Mouse (Mus musculus): ENCODE data around the gene Mrpl58. TPM values are rescaled to one million over a fixed set of nuclear protein-coding genes. Genes with fewer than 3 reads are reported as not detected.
"Not testable (repeated sequence)": the region's sequence is repeated elsewhere in the genome, so short reads cannot be mapped to it uniquely, and the experiment has no call there.

Gene Mrpl58
- total RNA-seq, 2 experiments from 2014 or later, result 101 to 112 TPM

DNA sequence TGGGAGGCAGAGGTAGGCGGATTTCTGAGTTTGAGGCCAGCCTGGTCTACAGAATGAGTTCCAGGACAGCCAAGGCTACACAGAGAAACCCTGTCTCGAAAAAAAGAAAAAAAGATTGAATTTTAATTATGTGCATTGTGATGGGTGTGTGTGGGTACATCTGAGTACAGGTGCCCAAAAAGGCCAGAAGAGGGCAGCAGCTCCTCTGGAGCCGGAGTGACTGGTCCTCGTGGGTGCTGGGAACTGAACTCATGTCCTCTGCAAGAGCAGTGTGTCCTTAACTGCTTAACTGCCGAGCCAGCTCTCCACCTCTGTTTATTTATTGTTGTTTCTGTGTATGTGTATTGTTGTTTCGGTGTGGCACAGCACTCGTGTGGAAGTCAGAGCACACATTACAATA lies 25.7 kb upstream of the Mrpl58 start:
- no peak for DNase-seq (ENCODE audit: low spot score in 2 of 2)
- intact Hi-C loops (cut with DNase I), result no loop called here

DNA sequence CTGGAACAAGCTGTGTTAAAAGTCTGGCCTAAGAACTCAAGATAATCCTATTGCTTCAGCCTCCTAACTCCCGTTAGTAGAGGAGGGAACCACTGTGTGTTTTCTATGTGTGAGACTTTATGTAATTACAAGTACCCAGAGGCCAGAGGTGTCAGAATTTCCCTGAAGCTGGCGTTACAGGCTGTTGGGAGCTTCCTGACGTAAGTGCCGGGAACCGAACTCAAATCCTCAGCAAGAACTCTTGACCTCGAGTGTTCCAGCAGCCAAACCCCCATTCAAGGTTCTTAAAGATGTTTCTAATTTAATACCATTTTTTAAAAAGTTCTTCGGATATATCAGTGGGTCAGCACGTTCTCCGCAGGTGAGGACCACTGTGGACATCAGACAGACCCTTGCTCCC lies 22.3 kb upstream of the Mrpl58 start:
- intact Hi-C loops (cut with DNase I), result no loop called here
- no peak for DNase-seq (ENCODE audit: low spot score in 2 of 2)

DNA sequence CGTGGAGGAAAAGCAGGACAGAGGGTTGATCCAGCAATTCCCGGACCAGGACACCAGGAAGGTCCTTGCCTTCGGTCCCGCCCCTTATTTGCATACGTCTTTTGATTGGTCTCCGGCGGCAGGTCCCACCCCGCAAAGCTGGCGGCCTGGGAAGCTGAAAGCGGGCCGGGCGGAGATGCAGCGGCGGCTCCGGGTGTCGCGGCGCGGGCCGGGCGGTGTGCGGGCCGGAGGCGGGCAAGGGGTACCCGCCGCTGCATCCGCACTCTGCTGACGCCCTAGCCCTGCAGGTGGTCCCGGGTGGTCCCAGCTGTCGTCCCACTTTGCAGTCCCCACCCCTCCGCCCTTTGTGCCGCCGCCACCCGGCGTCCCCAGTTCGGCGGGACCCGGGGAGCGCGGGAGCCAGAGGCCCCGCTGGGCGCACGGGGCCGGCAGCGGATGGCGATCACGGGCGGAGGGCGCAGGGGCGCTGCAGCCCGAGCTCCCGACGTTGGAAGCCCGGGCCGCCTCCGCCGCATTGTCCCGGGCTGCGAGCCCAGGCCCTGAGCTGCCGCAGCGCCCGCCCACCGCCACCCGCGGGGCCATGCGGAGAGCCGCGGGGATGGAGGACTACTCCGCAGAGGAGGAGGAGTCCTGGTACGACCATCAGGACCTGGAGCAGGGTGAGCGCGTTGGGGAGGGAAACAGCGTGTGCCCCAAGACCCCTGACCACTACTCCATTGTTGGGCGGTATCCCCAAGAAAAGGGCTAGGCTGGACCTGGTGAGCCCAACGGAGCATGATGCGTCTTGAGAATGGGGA lies 21.6 kb upstream of the Mrpl58 start, which contains the start of gene Cdr2l:
Gene Cdr2l (plus strand): TSS at position 174 of the 797 bp plus-strand sequence.
- DNase-seq (ENCODE audit: low spot score in 2 of 2), result peak; percentile 86 to 87
- intact Hi-C loops (cut with DNase I), result no loop called here

DNA sequence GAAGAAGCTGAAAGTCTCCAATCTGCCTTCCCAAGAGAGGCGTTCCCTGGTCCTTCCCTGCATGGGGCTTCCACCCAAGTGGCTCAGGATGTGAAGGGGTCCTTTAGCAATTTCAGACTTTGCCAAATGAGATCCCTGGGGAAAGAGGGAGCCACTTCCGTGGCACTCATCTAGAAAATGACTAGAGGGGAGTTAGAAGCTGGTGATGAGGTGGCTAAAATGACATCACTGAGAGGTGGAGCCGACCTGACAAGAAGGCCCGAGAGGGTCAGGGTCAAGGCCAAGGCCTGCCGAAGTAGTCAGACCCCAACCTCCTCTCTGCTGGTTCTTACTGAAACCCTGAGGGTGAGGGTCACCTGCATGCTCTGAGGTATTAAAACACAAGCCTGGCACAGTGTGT lies 20.7 kb upstream of the Mrpl58 start:
- intact Hi-C loops (cut with DNase I), result no loop called here
- DNase-seq (ENCODE audit: low spot score in 2 of 2), result no peak

DNA sequence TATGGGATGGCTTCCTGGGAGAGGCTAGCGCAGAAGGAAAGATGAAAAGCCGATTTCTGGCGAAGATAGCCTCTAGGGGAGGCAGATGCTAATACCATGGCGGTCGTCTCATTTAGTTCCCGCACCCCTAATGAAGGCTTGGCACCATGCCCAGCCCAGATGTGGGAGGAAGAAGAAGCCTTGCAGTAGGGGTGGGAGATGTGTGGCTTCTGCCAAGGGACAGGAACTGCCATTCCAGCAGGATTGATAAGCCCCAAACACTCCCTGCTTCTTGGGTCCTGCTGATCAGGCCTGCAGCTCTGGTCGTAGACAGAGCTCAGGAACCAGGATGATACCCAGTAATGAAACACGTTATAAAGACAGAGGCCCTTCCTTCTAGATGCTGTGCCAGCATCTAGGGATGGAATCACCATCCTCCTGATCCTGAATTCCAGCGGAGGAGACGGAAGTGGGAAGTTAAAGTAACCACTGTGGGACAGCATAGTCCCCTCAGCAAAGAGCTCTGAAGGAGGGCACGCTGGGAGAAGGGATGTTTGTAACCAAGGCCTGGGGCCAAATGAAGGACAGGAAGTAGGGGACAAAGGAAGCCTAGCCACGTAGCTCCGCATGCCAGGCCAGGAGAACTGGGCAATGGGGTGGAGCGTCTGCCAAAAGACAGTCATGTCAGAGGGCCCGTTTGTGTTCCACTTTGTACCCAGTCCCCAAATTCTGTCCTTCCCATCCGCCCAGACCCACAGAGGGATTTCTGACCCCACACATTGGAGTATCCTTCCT lies 19.7 kb upstream of the Mrpl58 start:
- DNase-seq (ENCODE audit: low spot score in 2 of 2), result peak in 1 of 2 experiments; percentile 65
- intact Hi-C loops (cut with DNase I), result no loop called here

DNA sequence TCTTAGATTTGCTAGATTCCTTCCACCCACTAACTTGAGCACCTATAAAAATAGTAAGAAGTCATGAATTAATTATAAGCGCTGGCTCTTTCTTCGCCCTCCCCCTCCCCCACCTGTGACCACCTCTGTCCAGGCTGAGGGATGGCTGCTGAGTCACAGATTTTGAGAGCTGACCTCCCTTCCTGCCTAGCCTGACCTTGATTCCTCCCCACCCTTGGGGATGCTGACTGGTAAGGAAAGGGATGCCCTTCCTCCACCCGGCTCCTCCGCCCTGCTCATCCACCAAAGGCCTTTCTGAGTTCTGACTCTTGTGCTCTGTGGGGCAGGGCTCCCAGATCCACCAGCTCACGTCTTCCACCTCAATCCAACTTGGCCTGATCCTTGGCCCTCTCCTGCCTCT lies 19.0 kb upstream of the Mrpl58 start:
- intact Hi-C loops (cut with DNase I), result no loop called here
- DNase-seq (ENCODE audit: low spot score in 2 of 2), result no peak

DNA sequence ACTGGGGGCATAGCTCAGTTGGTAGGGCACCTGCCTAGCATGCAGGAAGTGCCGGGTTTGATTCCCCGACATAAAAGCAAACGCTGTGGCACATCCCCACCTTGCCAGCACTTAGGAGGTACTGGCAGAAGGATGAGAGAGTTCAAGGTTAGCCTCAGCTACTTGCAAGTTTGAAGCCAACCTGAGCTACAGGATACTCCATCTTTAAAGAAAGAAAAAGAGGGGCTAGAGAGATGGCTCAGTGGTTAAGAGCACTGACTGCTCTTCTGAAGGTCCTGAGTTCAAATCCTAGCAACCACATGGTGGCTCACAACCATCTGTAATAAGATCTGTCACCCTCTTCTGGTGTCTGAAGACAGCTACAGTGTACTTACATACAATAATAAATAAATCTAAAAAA lies 16.7 kb upstream of the Mrpl58 start:
- intact Hi-C loops (cut with DNase I), result not testable (repeated sequence)

DNA sequence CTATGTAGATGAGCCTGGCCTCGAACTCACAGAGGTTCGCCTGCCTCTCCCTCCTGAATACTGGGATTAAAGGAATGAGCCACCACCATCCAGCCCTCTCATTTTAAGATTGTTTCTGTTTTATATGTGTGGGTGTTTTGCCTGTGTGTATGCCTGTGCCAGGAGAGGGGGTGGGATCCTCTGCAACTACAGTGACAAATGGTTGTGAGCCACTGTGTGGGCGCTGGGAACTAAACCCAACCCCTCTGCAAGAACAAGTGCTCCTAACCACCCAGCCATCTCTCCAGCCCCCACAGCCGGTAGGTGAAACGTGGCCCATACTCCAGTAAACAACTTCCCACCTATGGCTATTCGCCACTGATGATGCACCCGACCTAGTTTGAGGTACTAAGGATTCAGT lies 12.2 kb upstream of the Mrpl58 start:
- DNase-seq (ENCODE audit: low spot score in 2 of 2), result no peak
- intact Hi-C loops (cut with DNase I), result no loop called here

More for the DNA sequence above, 16.7 kb upstream of the Mrpl58 start:
- not testable (repeated sequence) for DNase-seq (ENCODE audit: low spot score in 2 of 2)

DNA sequence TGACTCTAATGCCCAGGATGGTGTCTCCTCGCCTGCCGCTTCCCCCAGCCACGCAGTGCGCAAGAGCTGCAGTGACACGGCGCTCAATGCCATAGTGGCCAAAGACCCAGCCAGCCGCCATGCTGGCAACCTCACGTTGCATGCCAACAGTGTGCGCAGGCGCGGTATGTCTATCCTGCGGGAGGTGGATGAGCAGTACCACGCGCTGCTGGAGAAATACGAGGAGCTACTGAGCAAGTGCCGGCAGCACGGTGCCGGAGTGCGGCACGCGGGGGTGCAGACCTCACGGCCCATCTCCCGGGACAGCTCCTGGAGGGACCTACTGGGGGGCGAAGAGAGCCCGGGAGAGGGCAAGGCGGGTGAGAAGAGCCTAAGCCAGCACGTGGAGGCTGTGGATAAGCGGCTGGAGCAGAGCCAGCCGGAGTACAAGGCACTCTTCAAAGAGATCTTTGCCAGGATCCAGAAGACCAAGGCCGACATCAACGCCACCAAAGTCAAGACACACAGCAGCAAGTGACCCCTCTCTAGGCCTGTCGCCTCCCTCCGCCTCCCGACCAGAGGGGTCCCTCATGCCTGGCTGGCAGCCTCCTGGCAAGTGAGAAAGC lies 9.7 kb upstream of the Mrpl58 start:
- intact Hi-C loops (cut with DNase I), result no loop called here
- no peak for DNase-seq (ENCODE audit: low spot score in 2 of 2)

DNA sequence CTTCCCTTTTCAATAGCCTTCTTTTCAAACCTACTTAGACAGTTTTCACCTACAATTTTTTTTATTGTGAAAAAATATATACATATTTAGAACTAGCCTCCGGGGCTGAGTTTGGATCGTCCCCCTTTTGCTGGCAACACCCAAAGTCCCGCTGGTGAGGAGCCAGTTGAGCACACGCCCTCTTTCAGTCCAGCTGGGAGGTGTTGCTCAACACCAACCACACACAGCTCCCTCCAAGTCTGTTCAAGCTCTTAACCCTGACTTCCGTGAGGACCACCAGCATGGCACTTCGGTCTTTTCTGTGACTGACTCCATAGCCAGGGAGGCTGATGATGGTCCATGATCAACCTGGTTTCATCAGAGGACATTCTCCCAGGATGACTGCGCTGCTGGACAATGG lies 5.5 kb upstream of the Mrpl58 start:
- intact Hi-C loops (cut with DNase I), result no loop called here
- no peak for DNase-seq (ENCODE audit: low spot score in 2 of 2)

DNA sequence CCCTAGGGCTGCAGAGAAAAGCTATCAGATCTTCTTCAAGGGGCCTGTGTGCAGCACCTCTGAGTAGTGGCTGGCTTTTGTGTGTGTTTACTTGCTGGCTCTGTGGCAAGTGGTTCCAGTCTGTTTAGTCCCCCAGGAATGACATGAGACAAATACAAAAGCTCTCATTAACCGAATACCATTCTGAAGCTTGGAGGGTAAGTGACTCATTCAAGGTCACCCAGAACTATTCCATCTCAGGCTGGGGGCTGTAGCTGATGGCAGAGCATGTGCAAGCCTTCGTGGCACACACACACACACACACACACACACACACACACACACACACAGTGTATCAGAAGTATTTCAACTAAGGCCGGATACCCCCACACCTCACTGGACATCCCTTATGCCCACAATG lies 3.4 kb upstream of the Mrpl58 start:
- no peak for DNase-seq (ENCODE audit: low spot score in 2 of 2)
- intact Hi-C loops (cut with DNase I), result no loop called here

DNA sequence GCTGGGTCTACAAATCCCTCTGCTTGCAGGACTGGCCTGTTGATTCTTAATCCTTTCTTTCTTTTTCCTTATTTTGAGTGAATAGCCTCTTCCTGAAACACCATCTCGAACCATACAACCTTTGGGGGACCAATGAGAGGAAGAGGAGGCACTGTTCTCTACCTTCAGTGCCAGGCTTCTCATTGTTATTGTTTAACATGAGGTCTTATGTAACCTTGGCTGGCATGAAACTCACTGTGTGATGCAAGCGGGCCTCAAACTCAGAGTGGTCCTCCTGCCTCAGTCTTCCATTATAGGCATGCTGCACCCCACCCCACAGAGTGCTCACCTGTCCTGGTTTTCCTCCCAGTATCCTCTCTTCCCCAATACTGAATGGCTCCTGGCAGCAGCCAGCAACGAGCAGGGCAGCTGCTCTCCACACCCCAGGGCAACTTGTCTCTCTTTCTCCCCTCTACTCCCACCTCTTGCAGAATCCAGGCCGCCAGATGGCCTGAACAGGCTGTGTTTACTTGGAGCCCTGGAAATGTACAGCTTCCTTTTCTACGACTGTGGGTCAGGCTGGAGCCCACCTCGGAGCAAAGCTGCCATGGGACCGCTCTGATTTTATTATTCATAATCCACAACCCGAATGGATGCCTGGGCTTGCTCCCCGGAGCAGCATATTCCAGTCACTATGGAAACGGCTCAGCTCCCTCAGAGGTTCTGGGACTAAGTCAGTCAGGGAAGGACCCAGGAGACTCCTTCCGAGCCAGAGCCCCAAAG lies 2.7 kb upstream of the Mrpl58 start:
- intact Hi-C loops (cut with DNase I), result no loop called here
- DNase-seq (ENCODE audit: low spot score in 2 of 2), result peak in 1 of 2 experiments; percentile 41

DNA sequence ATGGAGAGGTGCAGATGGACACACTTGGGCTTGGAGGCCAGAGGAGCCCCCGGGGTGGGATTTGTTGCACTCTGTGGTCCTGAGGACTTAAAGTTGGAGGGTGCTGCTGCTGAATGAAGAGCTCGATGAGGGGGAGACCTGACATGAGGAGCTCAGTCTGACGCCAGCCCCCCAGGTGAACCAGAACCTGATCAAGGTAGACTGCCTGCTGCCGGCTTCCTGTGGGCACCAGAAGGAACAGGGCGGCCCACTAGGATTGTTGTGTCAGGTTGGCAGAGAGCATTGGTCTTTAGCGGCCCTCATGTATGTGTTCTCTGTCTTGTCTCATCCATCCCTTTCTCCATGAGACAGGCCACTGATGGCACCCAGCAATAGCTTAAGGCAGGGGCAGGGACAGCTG lies 2.2 kb downstream of the Mrpl58 start:
- intact Hi-C loops (cut with DNase I), result no loop called here

DNA sequence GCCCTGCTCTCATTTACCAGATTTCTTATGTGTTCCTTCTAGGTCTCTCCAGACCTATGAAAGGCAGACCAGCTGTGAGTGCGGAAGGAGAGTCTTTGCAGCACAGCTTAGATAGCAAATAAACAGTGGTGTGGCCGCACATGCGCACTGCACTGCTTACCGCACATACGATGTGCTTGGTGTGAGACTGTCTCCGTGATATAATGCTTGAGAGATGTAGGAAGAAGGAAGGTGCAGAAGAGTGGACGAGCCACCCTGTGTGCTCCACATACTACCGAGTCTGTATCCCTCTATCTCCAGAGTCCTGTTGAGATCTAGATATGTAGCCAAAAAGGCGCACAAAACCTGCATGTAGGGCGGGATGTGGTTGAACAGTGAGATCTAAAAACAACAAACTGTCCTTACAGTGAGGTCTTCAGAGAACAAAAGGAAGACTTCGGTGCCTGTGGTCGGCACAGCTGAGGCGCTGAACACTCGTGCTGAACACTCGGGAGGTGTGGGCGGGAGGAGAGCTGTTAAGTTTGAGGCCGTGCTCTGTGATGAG lies 3.4 kb downstream of the Mrpl58 start:
- DNase-seq (ENCODE audit: low spot score in 2 of 2), result no peak
- intact Hi-C loops (cut with DNase I), result no loop called here

More for the DNA sequence above, 2.2 kb downstream of the Mrpl58 start:
- no peak for DNase-seq (ENCODE audit: low spot score in 2 of 2)

DNA sequence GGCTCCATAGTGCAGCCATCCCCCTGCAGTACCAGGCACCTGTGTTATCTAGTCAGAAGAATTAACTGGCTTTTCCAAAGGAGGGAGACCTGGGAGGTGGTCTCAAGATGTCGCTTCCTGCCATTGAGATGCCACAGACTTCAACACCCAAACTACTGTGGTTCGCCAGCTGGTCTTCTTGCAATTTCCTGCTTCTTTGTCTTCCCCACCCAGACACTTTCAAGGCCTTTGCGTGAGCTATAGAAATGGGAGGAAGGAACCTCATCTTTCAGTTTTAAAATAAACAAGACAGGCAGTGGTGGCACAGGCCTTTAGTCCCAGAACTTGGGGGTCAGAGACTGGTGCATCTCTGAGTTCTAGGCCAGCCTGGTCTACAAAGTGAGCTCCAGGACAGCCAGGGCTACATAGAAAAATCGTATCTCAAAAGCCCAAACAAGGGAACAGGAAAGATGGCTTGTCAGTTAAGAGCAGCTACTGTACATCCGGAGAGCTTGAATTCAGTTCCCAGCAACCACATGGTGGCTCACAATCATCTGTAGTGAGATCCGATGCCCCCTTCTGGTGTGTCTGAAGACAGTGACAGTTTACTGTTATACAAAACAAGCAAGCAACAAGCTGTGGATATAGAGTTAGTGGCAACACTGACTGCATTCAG lies 4.8 kb downstream of the Mrpl58 start:
- intact Hi-C loops (cut with DNase I), result no loop called here
- no peak for DNase-seq (ENCODE audit: low spot score in 2 of 2)

DNA sequence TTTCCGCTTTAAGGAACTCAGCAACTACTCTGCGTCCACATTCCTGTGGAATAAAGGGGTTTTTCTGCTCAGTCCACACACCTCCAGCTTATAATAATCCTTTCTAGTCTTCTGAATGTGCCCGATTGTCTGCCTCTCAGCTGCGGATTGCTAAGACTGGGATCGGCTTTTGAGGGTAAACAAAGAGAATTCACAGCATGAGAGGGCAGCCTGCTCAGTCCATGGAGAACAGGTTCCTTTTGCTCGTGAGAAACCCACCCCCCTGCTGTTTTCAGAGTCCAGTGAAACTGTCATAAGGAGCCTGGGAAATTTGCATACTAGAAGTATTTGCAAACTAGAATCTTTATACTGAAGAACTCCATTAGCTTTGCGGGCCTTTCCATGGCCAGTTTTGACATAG lies 6.0 kb downstream of the Mrpl58 start:
- DNase-seq (ENCODE audit: low spot score in 2 of 2), result no peak
- intact Hi-C loops (cut with DNase I), result no loop called here

DNA sequence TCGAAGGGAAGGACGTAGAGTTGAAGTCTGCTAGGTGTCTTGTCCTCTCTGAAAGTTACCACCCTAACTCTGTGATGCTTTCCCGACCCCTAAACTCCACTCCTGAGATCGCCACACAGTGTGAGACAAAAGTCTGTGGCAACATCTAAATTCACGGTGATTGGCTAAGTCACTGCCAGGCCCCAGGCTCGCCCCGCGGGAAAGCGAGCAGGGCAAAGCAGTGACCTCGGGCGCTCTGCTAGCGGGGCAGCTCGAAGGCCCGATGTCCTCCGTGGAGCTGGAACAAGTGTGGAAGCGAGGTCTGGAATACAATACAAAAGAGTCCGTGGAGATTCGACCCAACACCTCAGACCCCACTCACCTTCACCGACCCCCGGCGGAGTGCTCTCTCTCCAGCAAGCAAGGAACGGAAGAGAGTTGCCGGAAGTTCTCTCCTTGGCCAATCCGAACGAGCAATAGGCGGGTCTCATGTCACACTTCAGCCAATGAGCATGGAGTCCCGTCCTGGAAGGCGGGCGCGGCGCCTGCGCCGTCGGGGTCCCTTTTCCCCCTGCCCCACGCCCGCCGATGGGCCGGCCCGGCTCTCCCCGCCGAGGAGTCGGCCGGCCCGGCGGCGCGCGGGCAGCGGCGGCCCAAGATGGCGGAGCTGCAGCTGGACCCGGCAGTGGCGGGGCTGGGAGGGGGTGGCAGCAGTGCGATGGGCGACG lies 16.1 kb downstream of the Mrpl58 start, which contains the start of the genes Atp5h and Kctd2:
Gene Atp5h (minus strand): TSS at position 432 of the 707 bp plus-strand sequence.
Gene Kctd2 (plus strand): TSS at position 598 of the 707 bp plus-strand sequence.
- intact Hi-C loops (cut with DNase I), result loop anchor here (2.0 kb wide), 1 partner anchor 55 kb away; the partner anchor contains the start of gene Armc7
- DNase-seq (ENCODE audit: low spot score in 2 of 2), result peak; percentile 96 to 97

Measured in left cerebral cortex, postnatal 14 days (tissue).